Mouse (Mus musculus) hindbrain, embryonic 12.5 days (tissue): ENCODE data around the gene Lrrc29. TPM values are rescaled to one million over a fixed set of nuclear protein-coding genes. Genes with fewer than 3 reads are reported as not detected.
A peak's percentile ranks its signal among the peaks of the same experiment; 100 is the strongest.

Source experiments
- ATAC-seq: fragments of 200-750 bp; cut with Nextera tagmentation; 2 replicates; pipeline ENCODE4 v1.8.0; 2017; ENCODE audit warnings: moderate TSS enrichment; ENCODE audit not compliant: low FRiP score
- H3K27ac ChIP-seq: fragments of 300-500 bp; sonication (generic); 2 replicates; pipeline ENCODE4 v1.5.1; 2016; ENCODE audit warnings: mild to moderate bottlenecking
- H3K27me3 ChIP-seq: fragments of 300-500 bp; sonication (generic); 2 replicates; pipeline ENCODE4 v1.6.1; 2016; ENCODE audit warnings: mild to moderate bottlenecking
- H3K36me3 ChIP-seq: fragments of 300-500 bp; sonication (generic); 2 replicates; pipeline ENCODE4 v1.6.1; 2016; ENCODE audit warnings: mild to moderate bottlenecking
- H3K4me1 ChIP-seq: fragments of 300-500 bp; sonication (generic); 2 replicates; pipeline ENCODE4 v1.6.1; 2016
- H3K4me2 ChIP-seq: fragments of 300-500 bp; sonication (generic); replicated peaks from 2 replicates; pipeline ENCODE4 v1.6.1; 2016; ENCODE audit warnings: mild to moderate bottlenecking
- H3K4me3 ChIP-seq: fragments of 300-500 bp; sonication (generic); 2 replicates; pipeline ENCODE4 v1.5.1; 2016; ENCODE audit warnings: mild to moderate bottlenecking
- H3K9ac ChIP-seq: fragments of 300-500 bp; sonication (generic); 2 replicates; pipeline ENCODE4 v1.6.1; 2016; ENCODE audit warnings: mild to moderate bottlenecking, moderate library complexity
- H3K9me3 ChIP-seq: fragments of 300-500 bp; sonication (generic); replicated peaks from 2 replicates; pipeline ENCODE4 v1.6.1; 2016; ENCODE audit warnings: mild to moderate bottlenecking
- WGBS: fragments of 180-500 bp; shearing (Covaris S2); methylation state at CpG from one replicate; pipeline ENCODE4 v1.1.7; 2016; 5-methylcytosine and 5-hydroxymethylcytosine counted together
- polyA plus RNA-seq: library from polyadenylated mRNA; unstranded; fragments of >200 nt; fragmentation: Nextera tagmentation; extraction: Ambion mirVana; gene quantifications from 2 replicates; pipeline ENCODE4 v1.2.1, GENCODE M21; 2016

Gene Lrrc29
- polyA plus RNA-seq, 1 experiment from 2014 or later, result 1.3 TPM

DNA sequence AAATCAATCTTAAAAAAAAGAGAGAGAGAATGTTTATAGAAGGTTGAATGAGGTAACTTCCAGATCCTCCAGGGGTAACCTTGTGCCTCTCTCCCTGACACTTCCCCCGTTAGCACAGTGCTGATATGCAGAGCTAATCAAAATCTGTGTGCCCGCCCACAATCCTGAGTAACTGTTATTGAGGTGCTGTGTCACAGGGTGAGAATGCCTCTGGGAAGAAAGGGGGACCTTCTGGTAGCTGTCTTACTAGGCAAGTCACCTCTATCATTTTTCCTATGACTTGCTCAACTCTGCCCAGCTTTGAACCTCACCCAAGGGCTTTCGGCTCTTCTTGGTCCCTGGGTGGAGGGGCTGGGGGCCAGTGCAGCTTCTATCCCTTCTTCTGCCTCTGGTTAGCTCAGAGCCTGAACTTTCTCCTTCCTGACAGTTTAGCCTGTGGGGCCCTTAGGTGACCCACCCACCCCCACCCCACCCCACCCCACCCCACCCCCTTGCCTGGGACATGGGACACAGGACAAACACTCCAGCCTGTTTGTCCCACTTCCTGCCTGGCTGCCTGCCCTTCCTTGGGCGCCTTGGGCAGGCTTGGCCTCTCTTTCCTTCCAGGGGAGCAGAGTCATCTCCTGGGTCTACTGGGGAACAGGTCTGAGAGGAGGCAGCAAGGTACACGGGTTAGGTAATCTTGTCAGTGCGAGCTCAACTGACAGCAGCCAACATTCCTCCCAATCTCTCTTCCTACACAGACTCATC, 14.0 kb upstream of the Lrrc29 start:
- ATAC-seq, result no peak
- Histone ChIP-seq H3K4me1 (0 out of 2 replicates have a peak, but pooled peaks cover 5% of the 10 kb centered on the region), H3K27ac (no peak overlapping the region), H3K36me3 (peaks cover 17% of the 10 kb centered on the region; the same call in 1 of the 2 replicates), H3K27me3 (no peaks in the 10 kb centered on the region), H3K9me3 (no peaks in the 10 kb centered on the region), H3K4me2 (no peak overlapping the region), H3K9ac (no peak overlapping the region), H3K4me3 (no peak overlapping the region)
- 80% methylated on average over 6 of the region's 6 CpGs for WGBS

DNA sequence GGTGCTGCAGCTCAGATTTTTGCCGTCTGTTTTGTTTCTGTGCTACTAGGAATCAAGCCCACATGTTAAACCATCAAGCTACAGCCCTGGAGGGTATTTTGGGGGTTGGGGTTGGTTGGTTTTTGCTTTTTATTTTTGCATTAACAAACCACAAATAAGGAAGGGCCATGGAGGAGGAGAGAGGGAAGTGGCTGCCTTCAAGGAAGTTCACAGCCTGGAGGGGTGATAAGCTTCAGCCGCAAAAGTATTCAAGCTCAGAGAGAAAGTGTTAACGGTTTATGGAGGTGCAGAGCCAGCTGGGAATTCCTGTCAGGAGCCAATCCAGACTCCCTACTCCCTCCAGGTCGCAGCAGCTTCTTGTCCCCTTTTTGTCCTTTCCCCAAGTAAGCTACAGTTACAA, 12.9 kb upstream of the Lrrc29 start:
- whole genome bisulfite sequencing, result 71% methylated on average over 4 of the region's 4 CpGs
- no peak for ATAC-seq
- Histone ChIP-seq H3K4me1 (0 out of 2 replicates have a peak, but pooled peaks cover 5% of the 10 kb centered on the region), H3K9me3 (no peaks in the 10 kb centered on the region), H3K9ac (no peak overlapping the region), H3K27me3 (no peaks in the 10 kb centered on the region), H3K36me3 (peaks cover 25% of the 10 kb centered on the region), H3K4me2 (no peak overlapping the region), H3K27ac (no peak overlapping the region), H3K4me3 (no peak overlapping the region)

DNA sequence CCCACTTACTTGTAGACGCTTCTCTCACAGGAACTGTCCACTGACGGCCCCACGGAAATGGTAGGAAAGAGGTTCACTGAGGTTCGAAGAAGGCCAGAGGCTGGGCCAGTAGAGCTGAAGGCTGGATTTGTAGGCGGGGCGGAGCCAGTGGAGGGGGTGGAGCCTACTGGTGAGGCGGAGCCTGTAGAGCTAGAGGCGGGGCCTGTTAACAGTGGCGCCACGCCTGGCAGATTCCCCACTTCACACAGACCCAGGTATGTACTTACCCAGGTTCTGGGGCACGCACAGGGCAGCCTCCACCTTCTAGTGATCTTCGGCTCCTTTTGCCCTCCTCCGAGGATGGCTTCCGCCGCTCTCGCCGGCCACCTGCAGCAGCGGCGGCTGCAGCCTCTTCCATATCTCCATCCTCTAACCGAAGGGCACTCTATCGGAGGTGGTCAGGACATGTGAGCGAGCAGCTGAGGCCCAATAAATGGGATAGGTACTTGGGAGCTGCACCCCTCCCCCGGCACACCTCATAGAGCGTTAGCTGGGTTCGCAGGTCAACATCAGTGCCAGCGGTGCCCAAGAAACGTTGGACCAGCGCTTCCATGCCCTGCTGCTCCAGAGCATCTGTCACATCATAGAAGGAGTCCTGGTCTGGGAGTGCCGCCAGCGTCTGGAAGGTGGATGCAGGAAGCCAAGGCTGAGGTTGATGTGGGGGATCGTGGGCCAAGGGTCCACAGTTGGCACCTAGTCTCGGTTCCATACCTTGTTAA, 10.5 kb upstream of the Lrrc29 start:
- ATAC-seq, result peak; percentile 29; the same call in 1 of the 2 replicates
- Histone ChIP-seq H3K9ac (no peak overlapping the region), H3K4me1 (0 out of 2 replicates have a peak, but pooled peaks cover 5% of the 10 kb centered on the region), H3K36me3 (peaks cover 37% of the 10 kb centered on the region), H3K4me2 (no peak overlapping the region), H3K27ac (no peak overlapping the region), H3K27me3 (no peaks in the 10 kb centered on the region), H3K4me3 (no peak overlapping the region), H3K9me3 (no peaks in the 10 kb centered on the region)
- 58% methylated on average over 32 of the region's 32 CpGs for WGBS

DNA sequence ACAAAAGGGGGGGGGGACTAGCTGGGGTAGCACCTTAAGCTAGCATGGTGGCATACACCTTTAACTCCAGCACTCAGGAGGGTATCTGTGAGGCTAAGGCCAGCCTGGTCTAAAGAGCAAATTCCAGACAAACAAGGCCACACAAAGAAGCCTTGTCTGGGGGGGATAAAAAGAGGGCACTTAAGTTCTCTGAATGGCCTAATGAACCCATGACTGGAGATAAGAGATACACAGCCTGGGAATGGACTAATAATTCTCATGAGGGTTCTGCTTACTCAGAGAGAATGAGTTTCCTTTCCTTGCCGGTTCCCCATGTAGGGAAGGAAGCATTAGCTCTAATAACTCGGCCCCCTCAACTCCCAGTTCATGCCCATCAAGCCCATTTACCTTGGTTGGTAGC, 6.4 kb upstream of the Lrrc29 start:
- H3K27ac ChIP-seq, result no peak overlapping the region
- WGBS, result 82% methylated on average over 2 of the region's 2 CpGs
- ATAC-seq, result no peak

DNA sequence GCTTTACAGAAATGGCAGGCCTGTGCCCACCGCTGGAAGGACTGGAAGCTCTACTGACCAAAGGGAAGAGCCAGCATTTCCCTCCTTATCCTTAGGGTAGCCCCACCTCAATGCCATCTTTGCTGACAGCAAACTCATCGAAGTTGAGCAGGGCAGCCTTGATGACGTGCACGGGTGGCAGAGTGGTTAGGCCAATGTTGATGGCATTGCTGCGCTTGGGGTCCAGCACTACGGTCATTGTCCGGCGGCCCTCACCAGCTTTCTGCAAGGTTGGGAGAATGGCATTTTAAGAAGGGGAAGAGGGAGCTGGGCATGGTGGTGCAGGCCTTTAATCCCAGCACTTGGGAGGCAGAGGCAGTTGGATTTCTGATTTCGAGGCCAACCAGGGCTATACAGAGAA, 5.9 kb upstream of the Lrrc29 start:
- no peak overlapping the region for H3K4me3 ChIP-seq
- H3K9ac ChIP-seq, result no peak overlapping the region
- WGBS, result 94% methylated on average over 9 of the region's 9 CpGs
- no peaks in the 10 kb centered on the region for H3K9me3 ChIP-seq
- H3K4me2 ChIP-seq, result no peak overlapping the region
- no peak for ATAC-seq
- no peak overlapping the region for H3K27ac ChIP-seq
- peaks cover 6% of the 10 kb centered on the region for H3K4me1 ChIP-seq
- peaks cover 72% of the 10 kb centered on the region for H3K36me3 ChIP-seq
- no peaks in the 10 kb centered on the region for H3K27me3 ChIP-seq

More for the DNA sequence above, 6.4 kb upstream of the Lrrc29 start:
- Histone ChIP-seq H3K4me1 (peaks cover under 1% of the 10 kb centered on the region), H3K27me3 (no peaks in the 10 kb centered on the region), H3K9ac (no peak overlapping the region), H3K4me2 (no peak overlapping the region), H3K4me3 (no peak overlapping the region), H3K9me3 (no peaks in the 10 kb centered on the region), H3K36me3 (peaks cover 74% of the 10 kb centered on the region)

DNA sequence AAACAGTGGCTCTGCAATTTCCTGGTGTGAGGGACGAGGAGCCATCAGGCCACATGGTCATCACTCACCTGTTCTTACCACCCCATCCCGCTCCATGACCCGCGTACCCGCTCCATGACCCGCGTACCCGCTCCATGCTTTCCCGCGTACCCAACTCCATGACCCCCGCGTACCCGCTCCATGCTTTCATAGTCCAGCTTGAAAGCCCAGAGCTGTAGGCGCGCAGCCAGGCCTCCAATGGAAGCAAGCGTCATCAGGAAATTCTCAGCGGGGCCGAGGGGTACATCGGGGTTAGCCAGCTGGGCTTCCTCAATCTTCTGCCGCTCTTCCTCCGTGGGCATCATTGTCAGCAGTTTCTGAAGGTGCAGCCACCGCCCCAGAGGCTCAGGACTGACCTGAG, 5.4 kb upstream of the Lrrc29 start:
- Histone ChIP-seq H3K27me3 (no peaks in the 10 kb centered on the region), H3K4me3 (no peak overlapping the region), H3K27ac (no peak overlapping the region), H3K9ac (no peak overlapping the region), H3K36me3 (peaks cover 69% of the 10 kb centered on the region), H3K4me2 (no peak overlapping the region), H3K4me1 (peaks cover 8% of the 10 kb centered on the region), H3K9me3 (no peaks in the 10 kb centered on the region)
- WGBS, result 95% methylated on average over 22 of the region's 22 CpGs
- ATAC-seq, result no peak

DNA sequence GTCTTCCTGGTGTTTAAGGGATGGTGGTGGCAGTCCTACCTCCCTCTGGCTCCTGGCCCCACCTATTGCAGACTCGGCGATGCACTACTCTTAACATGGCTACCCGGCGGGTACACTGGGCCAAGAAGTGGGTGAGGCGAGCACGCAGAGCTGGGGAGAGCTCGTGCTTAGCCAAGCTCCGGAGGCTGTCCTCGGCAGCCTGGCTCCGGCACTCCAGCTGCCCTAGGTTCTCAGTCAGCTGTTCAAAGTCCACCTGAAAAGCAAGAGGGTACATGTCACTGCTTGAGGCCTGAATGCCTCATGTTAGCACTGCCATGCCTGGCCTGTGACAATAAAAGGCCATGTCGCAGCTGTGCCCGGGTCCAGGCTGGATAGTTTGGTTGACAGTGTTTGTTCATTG, 4.2 kb upstream of the Lrrc29 start:
- H3K4me2 ChIP-seq, result no peak overlapping the region
- H3K27me3 ChIP-seq, result no peaks in the 10 kb centered on the region
- 94% methylated on average over 12 of the region's 12 CpGs for WGBS
- H3K9ac ChIP-seq, result no peak overlapping the region
- no peaks in the 10 kb centered on the region for H3K9me3 ChIP-seq
- H3K4me3 ChIP-seq, result no peak overlapping the region
- no peak overlapping the region for H3K27ac ChIP-seq
- ATAC-seq, result no peak
- peaks cover 12% of the 10 kb centered on the region for H3K4me1 ChIP-seq
- peaks cover 57% of the 10 kb centered on the region for H3K36me3 ChIP-seq

DNA sequence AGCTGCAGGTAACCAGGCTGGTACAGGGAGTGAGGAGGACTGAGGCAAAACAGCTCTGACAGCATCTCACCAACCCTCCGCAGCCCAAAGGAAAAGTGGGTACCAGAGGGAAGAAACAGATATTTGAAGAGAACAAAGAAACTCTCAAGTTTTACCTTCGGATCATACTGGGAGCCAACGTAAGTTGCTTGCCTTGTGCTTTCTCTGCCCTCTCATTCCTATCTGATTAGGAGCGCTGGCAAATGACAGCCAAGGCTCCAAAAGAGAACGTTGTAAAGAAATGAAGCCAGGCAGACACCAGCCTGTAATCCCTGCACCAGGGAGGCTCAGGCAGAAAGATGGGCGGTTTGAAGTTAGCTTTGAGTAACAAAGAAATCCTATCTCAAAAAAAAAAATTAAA, 890 bp upstream of the Lrrc29 start:
- H3K9ac ChIP-seq, result peak overlapping the region; percentile 81
- H3K36me3 ChIP-seq, result peaks cover 50% of the 10 kb centered on the region
- peaks cover 22% of the 10 kb centered on the region for H3K4me1 ChIP-seq
- H3K4me2 ChIP-seq, result peak overlapping the region; percentile 84
- ATAC-seq, result no peak
- no peaks in the 10 kb centered on the region for H3K9me3 ChIP-seq
- no peaks in the 10 kb centered on the region for H3K27me3 ChIP-seq
- 0 out of 2 replicates have a peak overlapping the region, but pooled peaks have one; percentile 79 for H3K27ac ChIP-seq
- WGBS, result 52% methylated on average over 6 of the region's 6 CpGs
- H3K4me3 ChIP-seq, result peak overlapping the region; percentile 81

DNA sequence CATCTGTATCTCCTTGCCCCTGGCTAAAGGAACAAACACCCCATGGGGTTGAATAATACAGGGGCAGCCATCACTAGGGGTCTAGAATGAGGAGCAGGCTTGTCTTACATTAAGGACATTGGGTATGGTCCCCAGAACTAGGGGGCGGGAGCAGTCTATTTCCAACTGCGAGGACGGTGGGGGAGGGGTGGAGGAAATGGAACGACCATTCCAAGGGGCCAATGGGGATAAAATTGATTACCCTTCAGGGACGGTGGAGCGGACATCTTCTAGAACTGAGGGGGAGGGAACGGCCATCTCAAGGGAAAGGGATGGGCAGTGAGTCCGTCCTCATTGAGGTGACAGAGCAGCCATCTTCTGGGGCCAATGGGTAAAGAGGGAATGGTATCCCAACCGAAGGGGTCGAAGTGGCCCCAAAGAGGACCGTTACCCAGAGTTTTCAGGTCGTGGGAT, 411 bp downstream of the Lrrc29 start:
- Histone ChIP-seq H3K9ac (peak overlapping the region; percentile 81), H3K4me1 (peaks cover 22% of the 10 kb centered on the region), H3K4me3 (peak overlapping the region; percentile 81), H3K27ac (peak overlapping the region; percentile 79), H3K9me3 (no peaks in the 10 kb centered on the region), H3K27me3 (no peaks in the 10 kb centered on the region), H3K4me2 (peak overlapping the region; percentile 84), H3K36me3 (peaks cover 37% of the 10 kb centered on the region)
- WGBS, result under 1% methylated on average over 12 of the region's 12 CpGs
- ATAC-seq, result peak; percentile 73

DNA sequence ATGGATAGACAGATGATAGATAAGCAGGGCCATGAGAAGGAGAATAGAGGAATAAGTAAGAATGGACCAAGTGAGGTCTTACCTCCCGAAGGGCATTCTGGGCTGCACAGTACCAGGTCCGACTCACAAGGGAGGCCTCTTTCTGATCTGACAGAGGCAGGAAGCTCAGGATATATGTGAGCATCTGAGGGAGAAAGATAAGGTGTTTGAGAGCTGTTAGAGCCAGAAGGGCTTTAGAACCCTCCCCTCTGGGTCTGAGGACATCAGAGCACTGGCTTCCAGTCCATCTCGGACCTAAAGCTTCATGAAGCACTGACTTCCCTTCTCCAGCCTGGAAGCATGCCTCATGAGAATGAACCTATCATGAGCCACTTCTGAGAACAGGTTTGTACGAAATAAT, 2.9 kb downstream of the Lrrc29 start:
- Histone ChIP-seq H3K36me3 (peaks cover 31% of the 10 kb centered on the region), H3K4me3 (no peak overlapping the region), H3K4me1 (peaks cover 22% of the 10 kb centered on the region), H3K4me2 (no peak overlapping the region), H3K9ac (no peak overlapping the region), H3K9me3 (no peaks in the 10 kb centered on the region), H3K27me3 (no peaks in the 10 kb centered on the region), H3K27ac (no peak overlapping the region)
- no peak for ATAC-seq
- WGBS, result 92% methylated on average over 4 of the region's 4 CpGs

DNA sequence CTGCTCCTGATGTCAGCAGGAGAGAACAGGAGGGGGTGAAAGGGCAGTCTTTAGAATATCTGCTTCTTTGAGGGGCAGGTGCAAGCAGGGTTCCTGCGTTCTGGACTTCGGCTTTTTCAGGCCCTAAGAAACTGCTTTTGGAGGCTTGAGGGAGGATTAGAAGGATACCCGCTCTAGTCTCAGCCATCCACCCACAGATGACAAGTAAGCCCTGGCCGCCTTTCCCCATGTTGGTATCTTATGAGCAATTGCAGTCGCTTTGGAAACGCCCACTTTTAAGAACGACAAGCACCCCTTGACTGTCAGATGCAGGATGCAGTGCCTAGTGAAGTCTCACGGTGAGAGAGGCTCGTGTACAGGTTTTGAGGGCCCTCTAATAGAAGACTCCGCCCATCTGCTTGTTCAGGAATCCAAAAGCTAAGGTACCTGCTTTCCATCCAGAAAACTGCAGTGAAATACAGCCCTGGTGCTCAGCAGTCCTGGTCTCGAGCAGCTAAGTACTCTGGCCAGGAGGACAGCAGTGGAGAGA, 7.4 kb downstream of the Lrrc29 start:
- H3K9ac ChIP-seq, result no peak overlapping the region
- WGBS, result 85% methylated on average over 11 of the region's 11 CpGs
- no peaks in the 10 kb centered on the region for H3K27me3 ChIP-seq
- ATAC-seq, result no peak
- no peak overlapping the region for H3K27ac ChIP-seq
- H3K9me3 ChIP-seq, result no peaks in the 10 kb centered on the region
- H3K36me3 ChIP-seq, result peaks cover 55% of the 10 kb centered on the region
- H3K4me3 ChIP-seq, result no peak overlapping the region
- H3K4me2 ChIP-seq, result no peak overlapping the region
- no peaks in the 10 kb centered on the region for H3K4me1 ChIP-seq

DNA sequence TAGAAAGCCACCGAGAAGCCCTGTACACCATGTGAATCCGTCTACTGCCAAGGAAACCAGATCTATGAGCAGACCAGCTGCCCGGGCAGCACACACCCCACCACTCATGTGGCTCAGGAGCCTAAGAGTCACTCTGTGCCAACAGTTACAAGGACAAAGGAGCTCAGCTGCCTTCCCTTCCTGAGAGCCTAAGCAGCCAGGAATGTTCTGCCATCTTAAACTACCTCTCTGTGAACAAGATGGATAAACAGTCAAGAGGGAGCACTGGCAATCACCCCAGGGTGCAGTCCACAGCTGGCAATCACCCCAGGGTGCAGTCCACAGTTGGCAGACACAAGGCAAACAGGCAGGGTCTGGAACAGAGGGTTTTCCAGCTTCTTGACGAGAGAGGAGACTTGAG, 8.1 kb downstream of the Lrrc29 start:
- H3K36me3 ChIP-seq, result peaks cover 61% of the 10 kb centered on the region
- WGBS, result 86% methylated on average over 4 of the region's 4 CpGs

More for the DNA sequence above, 8.1 kb downstream of the Lrrc29 start:
- no peak overlapping the region for H3K4me2 ChIP-seq
- no peaks in the 10 kb centered on the region for H3K27me3 ChIP-seq
- ATAC-seq, result no peak
- no peaks in the 10 kb centered on the region for H3K9me3 ChIP-seq
- H3K4me1 ChIP-seq, result no peaks in the 10 kb centered on the region
- H3K4me3 ChIP-seq, result no peak overlapping the region
- no peak overlapping the region for H3K27ac ChIP-seq
- H3K9ac ChIP-seq, result no peak overlapping the region
